Mouse (Mus musculus): ENCODE results near the gene Hip1r. TPM values are rescaled to one million over a fixed set of nuclear protein-coding genes. Genes with fewer than 3 reads are reported as not detected.
A peak's percentile ranks its signal among the peaks of the same experiment; 100 is the strongest.

The Hip1r gene
- total and polyA plus RNA-seq, 3 experiments, result 16.6 to 31.6 TPM; not detected in 1

- no peak overlapping the region for H3K9ac ChIP-seq (ENCODE audit: control insufficient read depth, low read depth, low read length, poor library complexity, severe bottlenecking)
- TF ChIP-seq MXI1 (IDR thresholded peaks at IDR 0.05; ENCODE audit: low read depth, low read length) (no peak), JUND (IDR thresholded peaks at IDR 0.05; ENCODE audit: low read depth, low read length) (no peak), GATA1 (IDR thresholded peaks at IDR 0.05; ENCODE audit: low read depth, low read length) (no peak), EP300 (IDR thresholded peaks at IDR 0.05; ENCODE audit: low read depth in 1 of 2, low read length in 2 of 2) (no peak), BHLHE40 (IDR thresholded peaks at IDR 0.05; ENCODE audit: borderline replicate concordance, low read depth, low read length) (no peak), KAT2A (conservative IDR thresholded peaks at IDR 0.05; ENCODE audit: low read depth, low read length) (no peak), POLR2AphosphoS2 (IDR thresholded peaks at IDR 0.05; ENCODE audit: low read length) (no peak), SMC3 (IDR thresholded peaks at IDR 0.05; ENCODE audit: low read depth, low read length) (no peak), RCOR1 (IDR thresholded peaks at IDR 0.05; ENCODE audit: low read depth, low read length) (no peak), CHD1 (IDR thresholded peaks at IDR 0.05; ENCODE audit: low read depth, low read length) (no peak), TAL1 (IDR thresholded peaks at IDR 0.05; ENCODE audit: low read length) (no peak), MYB (IDR thresholded peaks at IDR 0.05; ENCODE audit: low read depth, low read length) (no peak), E2F4 (IDR thresholded peaks at IDR 0.05; ENCODE audit: borderline replicate concordance, low read depth, low read length) (no peak), ETS1 (IDR thresholded peaks at IDR 0.05; ENCODE audit: low read depth, low read length) (no peak), MAFK (IDR thresholded peaks at IDR 0.05; ENCODE audit: borderline replicate concordance, low read depth, low read length) (no peak), NRF1 (IDR thresholded peaks at IDR 0.05; ENCODE audit: insufficient read depth, low read depth, low read length, poor library complexity, severe bottlenecking) (no peak), CHD2 (IDR thresholded peaks at IDR 0.05; ENCODE audit: low read length) (no peak), ZMIZ1 (IDR thresholded peaks at IDR 0.05; ENCODE audit: low read depth, low read length) (no peak), ZC3H11A (IDR thresholded peaks at IDR 0.05; ENCODE audit: low read depth, low read length) (no peak), POLR2A (IDR thresholded peaks at IDR 0.05; ENCODE audit: control insufficient read depth in 1 of 2, insufficient read depth in 1 of 2, low read depth in 1 of 2, low read length in 2 of 2, poor library complexity in 1 of 2) (no peak)
Observed at GRCm38 (mm10) chr5:123995388-123995787, 22.0 kb downstream of the Hip1r start.

GRCm38 (mm10) chr5:123996194-123996593 lies 22.8 kb downstream of the Hip1r start:
- no peaks in the 10 kb centered on the region for H3K9me3 ChIP-seq (replicated peaks; ENCODE audit: insufficient read depth, low read length)
- H3K4me1 ChIP-seq (ENCODE audit: control insufficient read depth in 1 of 2, insufficient read depth in 2 of 2, low read length in 2 of 2), result no peaks in the 10 kb centered on the region
- no peak overlapping the region for H3K4me3 ChIP-seq (ENCODE audit: control insufficient read depth in 1 of 2, insufficient read depth in 1 of 2, low read depth in 2 of 2, low read length in 2 of 2)
- H3K9ac ChIP-seq (ENCODE audit: control insufficient read depth, low read depth, low read length, poor library complexity, severe bottlenecking), result no peak overlapping the region
- H3K79me2 ChIP-seq (ENCODE audit: control insufficient read depth, insufficient read depth, low read length, poor library complexity), result no peaks in the 10 kb centered on the region
- no peak for DNase-seq (ENCODE audit: low read depth, low spot score)
- TF ChIP-seq CTCF (IDR thresholded peaks at IDR 0.05 in 2 of 3, conservative IDR thresholded peaks at IDR 0.05 in 1 of 3; ENCODE audit: control insufficient read depth in 1 of 3, insufficient read depth in 1 of 3, low read depth in 2 of 3, low read length in 3 of 3, poor library complexity in 1 of 3, severe bottlenecking in 1 of 3) (peak; percentile 7 to 33 (median 23); a peak in 3 of 6 replicates), BHLHE40 (IDR thresholded peaks at IDR 0.05; ENCODE audit: borderline replicate concordance, low read depth, low read length) (no peak)
- no peaks in the 10 kb centered on the region for H3K36me3 ChIP-seq (ENCODE audit: control insufficient read depth in 1 of 2, insufficient read depth in 2 of 2, low read length in 2 of 2)
- H3K27ac ChIP-seq (ENCODE audit: control insufficient read depth, low read depth, low read length), result no peak overlapping the region
- H3K27me3 ChIP-seq (ENCODE audit: control insufficient read depth in 1 of 2, insufficient read depth in 2 of 2, low read length in 2 of 2), result no peaks in the 10 kb centered on the region

More at GRCm38 (mm10) chr5:123995388-123995787, 22.0 kb downstream of the Hip1r start:
- H3K36me3 ChIP-seq (ENCODE audit: control insufficient read depth in 1 of 2, insufficient read depth in 2 of 2, low read length in 2 of 2), result no peaks in the 10 kb centered on the region
- no peak for DNase-seq (ENCODE audit: low read depth, low spot score)
- no peak overlapping the region for H3K27ac ChIP-seq (ENCODE audit: control insufficient read depth, low read depth, low read length)
- H3K27me3 ChIP-seq (ENCODE audit: control insufficient read depth in 1 of 2, insufficient read depth in 2 of 2, low read length in 2 of 2), result no peaks in the 10 kb centered on the region
- H3K4me3 ChIP-seq (ENCODE audit: control insufficient read depth in 1 of 2, insufficient read depth in 1 of 2, low read depth in 2 of 2, low read length in 2 of 2), result no peak overlapping the region
- H3K4me1 ChIP-seq (ENCODE audit: control insufficient read depth in 1 of 2, insufficient read depth in 2 of 2, low read length in 2 of 2), result no peaks in the 10 kb centered on the region
- H3K79me2 ChIP-seq (ENCODE audit: control insufficient read depth, insufficient read depth, low read length, poor library complexity), result no peaks in the 10 kb centered on the region
- no peaks in the 10 kb centered on the region for H3K9me3 ChIP-seq (replicated peaks; ENCODE audit: insufficient read depth, low read length)

Measured in MEL (cell line).